Comparison of ENCODE assay signal across 9 mouse cellular contexts in genomic region chr13:51418268-51418941, GRCm38 (mm10). TPM values are rescaled to one million over a fixed set of nuclear protein-coding genes. Genes with fewer than 3 reads are reported as not detected.
A peak's percentile ranks its signal among the peaks of the same experiment; 100 is the strongest.
DNase-seq lines count a peak whose midpoint lies in the region; ATAC-seq and TF ChIP-seq lines count a peak whose summit lies in the region.
"Had no signal": no experiment of that assay in that cellular context is flagged by ENCODE, and none has a peak within 500 bp of the region (broad histone marks: within the 10 kb centered on the region; RNA-seq: fewer than 3 reads in every experiment).

No protein-coding gene starts in this region.

- TF ChIP-seq CTCF in cerebellum, adult 2 months (IDR thresholded peaks at IDR 0.05; ENCODE audit: borderline replicate concordance, insufficient read depth, low read depth, low read length), result peak; percentile 90

- H3K27ac ChIP-seq in ES-E14 (ENCODE audit: insufficient read depth, low read depth, low read length, poor library complexity, severe bottlenecking), result no peak overlapping the region
- no peak overlapping the region for H3K27ac ChIP-seq in cerebellum, adult 2 months (ENCODE audit: insufficient read depth, low read length)
- 0 out of 2 replicates have a peak overlapping the region, but pooled peaks have one; percentile 24 for H3K27ac ChIP-seq in hindbrain, embryonic 11.5 days (ENCODE audit: low read depth, low read length)
- H3K27ac ChIP-seq in lung, embryonic 16.5 days (ENCODE audit: low read length), result peak overlapping the region; percentile 67
- H3K27ac ChIP-seq: macrophage had no signal

- peaks cover 0 to 2% of the 10 kb centered on the region in 2 experiments; a peak in 1 of 4 replicates for H3K4me1 ChIP-seq in ES-E14 (ENCODE audit: control insufficient read depth in 2 of 2, insufficient read depth in 2 of 2, low read length in 2 of 2, poor library complexity in 1 of 2)
- H3K4me1 ChIP-seq in cerebellum, adult 2 months (ENCODE audit: control insufficient read depth, insufficient read depth, low read length), result no peaks in the 10 kb centered on the region
- H3K4me1 ChIP-seq in hindbrain, embryonic 11.5 days (replicated peaks; ENCODE audit: control insufficient read depth, insufficient read depth, low read length), result peaks cover 2% of the 10 kb centered on the region
- H3K4me1 ChIP-seq in lung, embryonic 16.5 days (replicated peaks; ENCODE audit: control insufficient read depth, insufficient read depth, low read length), result peaks cover 35% of the 10 kb centered on the region

- in situ Hi-C loops in ES-E14 (cut with MboI; ENCODE audit: low sequenced_read_pairs in 2 of 2, unreplicated experiment in 2 of 2), result loop anchor here in 1 of 2 experiments (25.0 kb wide), 1 partner anchor 231 kb away; no protein-coding TSS in a partner anchor

- H3K9me3 ChIP-seq in ES-E14 (ENCODE audit: control insufficient read depth, insufficient read depth, low read depth, low read length), result no peaks in the 10 kb centered on the region
- no peaks in the 10 kb centered on the region for H3K9me3 ChIP-seq in hindbrain, embryonic 11.5 days (ENCODE audit: control insufficient read depth, low read length)
- H3K9me3 ChIP-seq in lung, embryonic 16.5 days (ENCODE audit: control insufficient read depth, low read length), result 0 out of 2 replicates have a peak, but pooled peaks cover 3% of the 10 kb centered on the region

- no peaks in the 10 kb centered on the region for H3K36me3 ChIP-seq in ES-E14 (ENCODE audit: control insufficient read depth, insufficient read depth, low read length, poor library complexity, severe bottlenecking)
- H3K36me3 ChIP-seq in hindbrain, embryonic 11.5 days (ENCODE audit: control insufficient read depth, insufficient read depth, low read length), result no peaks in the 10 kb centered on the region
- peaks cover 20% of the 10 kb centered on the region for H3K36me3 ChIP-seq in lung, embryonic 16.5 days (ENCODE audit: control insufficient read depth, insufficient read depth, low read length)

- ATAC-seq in hindbrain, embryonic 11.5 days (ENCODE audit: low FRiP score), result peak; percentile 86
- peak; percentile 69 for ATAC-seq in lung, embryonic 16.5 days (ENCODE audit: low read depth)

- peak overlapping the region; percentile 31 for H3K4me2 ChIP-seq in hindbrain, embryonic 11.5 days (replicated peaks; ENCODE audit: low read depth, low read length)
- peak overlapping the region; percentile 6; the same call in 1 of the 2 replicates for H3K4me2 ChIP-seq in lung, embryonic 16.5 days (ENCODE audit: low read depth, low read length)

- DNase-seq in ES-E14 (ENCODE audit: low read depth, low spot score), result peak; percentile 96
- DNase-seq in cerebellum, adult 2 months, result peak; percentile 83 to 93
- peak; percentile 89 to 99 for DNase-seq in frontal cortex, adult 2 months (ENCODE audit: extremely low spot score in 1 of 2, low spot score in 1 of 2)
- peak; percentile 99 for DNase-seq in hindbrain, embryonic 11.5 days (ENCODE audit: low spot score)
- DNase-seq in layer of hippocampus, adult 9-11 months, result peak; percentile 92
- peak; percentile 95 for DNase-seq in ovary, postnatal 14 days (ENCODE audit: low spot score)
- DNase-seq in thymus, postnatal 10 days (ENCODE audit: low spot score in 2 of 2), result peak; percentile 60 to 89

- 4% methylated on average over 20 of the region's 20 CpGs for WGBS in cerebellum, adult 2 months
- 7% methylated on average over 20 of the region's 20 CpGs for WGBS in hindbrain, embryonic 11.5 days
- WGBS in lung, embryonic 16.5 days, result 4% methylated on average over 20 of the region's 20 CpGs

- H3K4me3 ChIP-seq in ES-E14 (ENCODE audit: insufficient read depth in 1 of 2, low read depth in 1 of 2, low read length in 2 of 2, poor library complexity in 1 of 2, severe bottlenecking in 1 of 2), result no peak overlapping the region
- H3K4me3 ChIP-seq in cerebellum, adult 2 months (replicated peaks; ENCODE audit: insufficient read depth, low read depth, low read length), result peak overlapping the region; percentile 51
- peak overlapping the region; percentile 22; the same call in 1 of the 2 replicates for H3K4me3 ChIP-seq in hindbrain, embryonic 11.5 days (ENCODE audit: low read depth, low read length)
- peak overlapping the region; percentile 7; the same call in 1 of the 2 replicates for H3K4me3 ChIP-seq in lung, embryonic 16.5 days (ENCODE audit: low read length)

- no peak for TF ChIP-seq POLR2A in cerebellum, adult 2 months (IDR thresholded peaks at IDR 0.05; ENCODE audit: borderline replicate concordance, insufficient read depth, low read length)

- H3K27me3 ChIP-seq in cerebellum, adult 2 months (ENCODE audit: control insufficient read depth, insufficient read depth, low read length), result no peaks in the 10 kb centered on the region
- H3K27me3 ChIP-seq in hindbrain, embryonic 11.5 days (ENCODE audit: control insufficient read depth, insufficient read depth, low read length), result no peaks in the 10 kb centered on the region
- H3K27me3 ChIP-seq in lung, embryonic 16.5 days (ENCODE audit: control insufficient read depth, insufficient read depth, low read depth, low read length), result no peaks in the 10 kb centered on the region

- H3K9ac ChIP-seq in ES-E14 (ENCODE audit: insufficient read depth, low read depth, low read length, poor library complexity, severe bottlenecking), result peak overlapping the region; percentile 41; the same call in 1 of the 2 replicates
- peak overlapping the region; percentile 46 for H3K9ac ChIP-seq in hindbrain, embryonic 11.5 days (ENCODE audit: low read depth, low read length)
- peak overlapping the region; percentile 56 for H3K9ac ChIP-seq in lung, embryonic 16.5 days (ENCODE audit: low read length)

TF ChIP-seq in ES-E14, 5 proteins besides CTCF, POLR2A, EP300 and RAD21:
- TF ChIP-seq CHD2 (IDR thresholded peaks at IDR 0.05; ENCODE audit: low read depth, low read length), result no peak
- TF ChIP-seq ZNF384 (IDR thresholded peaks at IDR 0.05; ENCODE audit: low read depth, low read length), result no peak
- TF ChIP-seq ZC3H11A (IDR thresholded peaks at IDR 0.05; ENCODE audit: borderline replicate concordance, low read depth, low read length), result peak; percentile 78; the same call in 1 of the 2 replicates
- no peak for TF ChIP-seq HCFC1 (IDR thresholded peaks at IDR 0.05; ENCODE audit: borderline replicate concordance, insufficient read depth, low read length)
- no peak for TF ChIP-seq MAFK (IDR thresholded peaks at IDR 0.05; ENCODE audit: insufficient read depth, low read depth, low read length)
TF ChIP-seq in ES-E14: peak in this region for 1.

RNA-seq across cellular contexts. Expression of gene S1pr3, which starts 10.0 kb away (rescaled TPM):
- total RNA-seq in ES-E14 (2012; rRNA removed), result 1.2 and 2.6 TPM in 2 replicates
- polyA plus RNA-seq in cerebellum, adult 2 months (2012; rRNA removed), result 2.9 and 3.5 TPM in 2 replicates
- 6.2 and 6.3 TPM in 2 replicates for polyA plus RNA-seq in frontal cortex, adult 2 months (2012; rRNA removed)
- 46.8 and 48.5 TPM in 2 replicates for polyA plus RNA-seq in hindbrain, embryonic 11.5 days (2014; fragmentation: Nextera tagmentation; extraction: Ambion mirVana)
- 109 and 117 TPM in 2 replicates for polyA plus RNA-seq in lung, embryonic 16.5 days (2015; fragmentation: Nextera tagmentation; extraction: Ambion mirVana)
- polyA plus RNA-seq: macrophage had no signal

Comparison
In these comparisons a context has a peak if more than half of its experiments do, and no peak if none do; other contexts are left out.
1. H3K27ac ChIP-seq: peak in hindbrain, embryonic 11.5 days (single experiment) and lung, embryonic 16.5 days (single experiment); none in ES-E14 (single experiment) and cerebellum, adult 2 months (single experiment).
2. H3K4me3 ChIP-seq: peak in cerebellum, adult 2 months (single experiment), hindbrain, embryonic 11.5 days (single experiment) and lung, embryonic 16.5 days (single experiment); none in ES-E14 (0 of 2).
3. Peak in every context shown above with its lines, with median percentiles within 50 percentile points of each other: DNase-seq and H3K9ac ChIP-seq.